Mouse (Mus musculus) CH12F3 (cell line): Measurements from ENCODE around the gene Ube3b.

Source experiments
- in situ Hi-C: fragments of 300-500 bp; cut with MboI; formaldehyde crosslinking; loops from 2 replicates; pipeline ENCODE4 v1.14.3; 2020; ENCODE audit warnings: low sequenced_read_pairs

Gene Ube3b

GRCm38 (mm10) chr5:114373174-114373573 is 7.2 kb upstream of the Ube3b start:
- in situ Hi-C loops, result no loop called here

GRCm38 (mm10) chr5:114373581-114373980 is 6.8 kb upstream of the Ube3b start:
- in situ Hi-C loops, result no loop called here

- in situ Hi-C loops, result no loop called here
Measured at GRCm38 (mm10) chr5:114374409-114375213, 5.8 kb upstream of the Ube3b start.

GRCm38 (mm10) chr5:114378177-114378920 is 2.1 kb upstream of the Ube3b start:
- in situ Hi-C loops, result no loop called here

- in situ Hi-C loops, result no loop called here
Measured at GRCm38 (mm10) chr5:114378936-114379335, 1.5 kb upstream of the Ube3b start.

GRCm38 (mm10) chr5:114379763-114380162 is 644 bp upstream of the Ube3b start:
- in situ Hi-C loops, result no loop called here

GRCm38 (mm10) chr5:114381013-114381351 is 575 bp downstream of the Ube3b start:
- in situ Hi-C loops, result no loop called here

- in situ Hi-C loops, result no loop called here
Measured at GRCm38 (mm10) chr5:114383184-114383904, 2.9 kb downstream of the Ube3b start.

GRCm38 (mm10) chr5:114384448-114384847 is 4.0 kb downstream of the Ube3b start:
- in situ Hi-C loops, result no loop called here

- in situ Hi-C loops, result no loop called here
Measured at GRCm38 (mm10) chr5:114393169-114393568, 12.8 kb downstream of the Ube3b start.

GRCm38 (mm10) chr5:114406592-114406991 is 26.2 kb downstream of the Ube3b start:
- in situ Hi-C loops, result no loop called here

GRCm38 (mm10) chr5:114407269-114407668 is 26.9 kb downstream of the Ube3b start:
- in situ Hi-C loops, result no loop called here

GRCm38 (mm10) chr5:114407810-114408209 is 27.4 kb downstream of the Ube3b start:
- in situ Hi-C loops, result no loop called here

- in situ Hi-C loops, result no loop called here
Measured at GRCm38 (mm10) chr5:114408846-114409245, 28.4 kb downstream of the Ube3b start.

- in situ Hi-C loops, result no loop called here
Measured at GRCm38 (mm10) chr5:114410429-114410828, 30.0 kb downstream of the Ube3b start.

GRCm38 (mm10) chr5:114412361-114412998 is 32.1 kb downstream of the Ube3b start:
- in situ Hi-C loops, result no loop called here

GRCm38 (mm10) chr5:114413067-114413735 is 32.8 kb downstream of the Ube3b start:
- in situ Hi-C loops, result no loop called here

- in situ Hi-C loops, result no loop called here
Measured at GRCm38 (mm10) chr5:114415606-114416005, 35.2 kb downstream of the Ube3b start.

- in situ Hi-C loops, result no loop called here
Measured at GRCm38 (mm10) chr5:114416855-114417254, 36.4 kb downstream of the Ube3b start.

- in situ Hi-C loops, result no loop called here
Measured at GRCm38 (mm10) chr5:114418541-114418940, 38.1 kb downstream of the Ube3b start.
